Mouse (Mus musculus) limb, embryonic 10.5 days (tissue): Measurements from ENCODE around the gene Sptbn1. TPM values are rescaled to one million over a fixed set of nuclear protein-coding genes. Genes with fewer than 3 reads are reported as not detected.

ENCODE experiments used
- DNase-seq: peaks from one replicate; pipeline ENCODE4 v3.0.0-alpha.2; 2017; ENCODE audit warnings: low spot score
- H3K27ac ChIP-seq: fragments of 300-500 bp; sonication (generic); 2 replicates; pipeline ENCODE4 v1.5.1; 2016; ENCODE audit warnings: mild to moderate bottlenecking
- H3K27me3 ChIP-seq: fragments of 300-500 bp; sonication (generic); 2 replicates; pipeline ENCODE4 v1.6.1; 2016; ENCODE audit warnings: low read depth, mild to moderate bottlenecking; ENCODE audit not compliant: poor library complexity, severe bottlenecking
- H3K36me3 ChIP-seq: fragments of 300-500 bp; sonication (generic); 2 replicates; pipeline ENCODE4 v1.6.1; 2016; ENCODE audit warnings: mild to moderate bottlenecking, moderate library complexity
- H3K4me1 ChIP-seq: fragments of 300-500 bp; sonication (generic); 2 replicates; pipeline ENCODE4 v1.6.1; 2016
- H3K4me3 ChIP-seq: fragments of 300-500 bp; sonication (generic); 2 replicates; pipeline ENCODE4 v1.5.1; 2016; ENCODE audit warnings: mild to moderate bottlenecking, moderate library complexity
- H3K9me3 ChIP-seq: fragments of 300-500 bp; sonication (generic); replicated peaks from 2 replicates; pipeline ENCODE4 v1.6.1; 2016; ENCODE audit warnings: mild to moderate bottlenecking
- WGBS: fragments of 180-500 bp; shearing (Covaris S2); methylation state at CpG from one replicate; pipeline ENCODE4 v1.1.7; 2016; 5-methylcytosine and 5-hydroxymethylcytosine counted together
- polyA plus RNA-seq: library from polyadenylated mRNA; unstranded; fragments of >200 nt; fragmentation: Nextera tagmentation; extraction: Ambion mirVana; gene quantifications from 2 replicates; pipeline ENCODE4 v1.2.1, GENCODE M21; 2016

Gene Sptbn1
- polyA plus RNA-seq, result 55.9 and 64.1 TPM in 2 replicates

DNA sequence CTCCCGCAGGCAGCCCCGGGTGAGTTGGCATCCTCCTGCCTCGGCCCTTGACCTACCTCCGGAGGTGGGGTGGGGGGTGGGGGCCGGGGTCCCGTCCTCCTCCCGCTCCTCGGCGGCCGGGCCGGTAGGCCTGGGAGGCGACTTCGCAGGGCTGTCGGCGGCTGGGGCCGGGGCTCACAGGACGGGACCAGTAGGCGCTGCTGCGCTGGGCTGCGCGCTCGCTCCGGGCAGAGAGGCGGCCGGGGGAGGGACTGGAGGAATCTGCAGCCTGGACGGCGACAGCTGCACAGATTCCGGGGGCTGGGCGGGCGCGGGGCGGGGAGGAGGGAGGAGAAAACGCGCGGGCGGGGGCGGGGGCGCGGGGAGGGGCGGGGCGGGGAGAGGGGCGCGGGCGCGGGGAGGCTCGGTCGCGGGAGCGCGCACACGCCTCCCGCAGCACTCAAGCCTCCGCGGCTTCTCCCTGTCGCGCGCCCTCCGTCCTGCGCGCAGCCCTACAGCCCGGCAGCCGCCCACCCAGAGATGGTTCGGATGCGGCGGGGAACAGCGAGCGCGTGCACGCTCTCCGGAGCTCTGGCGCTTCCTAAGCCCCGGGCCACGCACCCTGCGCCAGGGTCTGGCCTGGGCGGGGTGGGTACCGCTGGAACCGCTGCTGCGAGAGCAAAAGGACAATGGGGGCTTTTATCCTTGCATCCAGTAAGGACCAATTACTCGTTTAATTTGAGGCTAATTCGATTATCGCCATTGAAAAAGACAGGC, at the start of gene Sptbn1:
TSS of gene Sptbn1 (minus strand) at position 284 of the 756 bp plus-strand sequence.
- Histone ChIP-seq H3K27me3 (0 out of 2 replicates have a peak, but pooled peaks cover 4% of the 10 kb centered on the region), H3K9me3 (no peaks in the 10 kb centered on the region), H3K27ac (peak within 1 kb of the TSS; percentile 93), H3K4me1 (peaks cover 11% of the 10 kb centered on the region), H3K4me3 (peak within 1 kb of the TSS; percentile 82), H3K36me3 (no peaks in the 10 kb centered on the region)
- DNase-seq, result peak; percentile 91
- WGBS, result under 1% methylated on average over 60 of the region's 81 CpGs

DNA sequence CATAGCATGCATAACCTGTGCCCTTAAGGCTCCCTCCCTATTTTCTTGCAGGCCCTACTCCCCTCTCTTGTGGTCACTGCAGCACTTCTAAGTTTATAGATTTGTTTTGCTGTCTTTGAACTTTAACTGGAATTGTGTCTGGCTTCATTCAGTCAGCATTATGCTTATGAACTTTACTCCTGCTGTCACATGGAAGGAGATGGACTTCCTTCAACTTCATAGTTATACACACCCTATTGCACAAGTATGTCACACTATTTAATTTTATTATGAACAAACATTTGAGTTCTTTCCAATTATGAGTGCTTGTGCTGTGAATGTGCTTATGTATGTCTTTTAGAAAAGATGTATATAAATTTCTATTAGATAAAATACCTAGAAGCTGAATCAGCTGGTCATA, 26.3 kb upstream of the Sptbn1 start:
- DNase-seq, result no peak
- Histone ChIP-seq H3K4me3 (no peak overlapping the region), H3K27me3 (no peaks in the 10 kb centered on the region), H3K27ac (no peak overlapping the region), H3K4me1 (no peaks in the 10 kb centered on the region), H3K9me3 (no peaks in the 10 kb centered on the region), H3K36me3 (no peaks in the 10 kb centered on the region)

DNA sequence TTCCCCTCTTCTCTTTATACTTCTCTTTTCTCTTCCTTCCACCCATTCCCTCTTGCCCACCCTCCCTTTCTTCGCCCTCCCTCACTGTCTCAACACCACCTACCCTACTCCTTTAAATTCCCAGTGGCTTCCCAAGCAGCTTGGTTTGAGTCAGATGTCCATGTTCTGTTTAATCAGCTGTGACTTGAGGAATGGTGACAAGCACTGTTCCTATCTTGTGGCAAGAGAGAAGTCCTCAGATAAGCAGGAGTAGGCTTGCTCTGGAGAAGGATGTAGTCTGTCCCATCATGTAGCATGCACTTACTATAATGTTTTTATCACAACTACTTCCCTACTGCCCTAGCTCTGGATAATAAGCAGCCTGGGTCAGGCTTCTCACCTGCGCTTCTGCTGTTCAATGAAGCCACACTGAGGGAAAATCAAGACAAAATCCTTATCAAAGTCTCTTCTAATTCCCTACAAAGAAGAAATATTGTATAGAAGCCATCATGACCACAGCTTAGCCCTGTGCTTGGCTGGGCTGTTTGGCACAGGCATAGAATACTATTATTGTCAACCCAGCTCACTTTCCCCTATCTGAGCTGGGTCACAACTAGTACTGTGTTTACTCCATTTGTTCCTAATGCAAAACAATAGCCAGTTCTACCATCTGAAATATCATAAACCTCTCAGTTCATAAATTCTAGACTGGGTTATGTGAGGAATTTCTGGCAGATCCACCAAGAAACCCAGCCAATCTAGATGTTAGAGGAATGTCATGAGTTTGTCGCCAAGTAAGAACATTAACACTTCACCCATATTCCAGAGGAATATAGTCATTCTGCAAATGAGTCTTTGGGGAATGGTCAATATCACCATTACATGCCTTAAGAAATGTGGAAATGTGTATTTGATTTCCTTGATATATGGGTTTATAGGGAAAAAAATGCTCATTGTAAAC, 24.5 kb upstream of the Sptbn1 start:
- no peaks in the 10 kb centered on the region for H3K27me3 ChIP-seq
- H3K36me3 ChIP-seq, result no peaks in the 10 kb centered on the region
- no peak for DNase-seq
- 85% methylated on average over 3 of the region's 3 CpGs for WGBS
- H3K9me3 ChIP-seq, result no peaks in the 10 kb centered on the region
- H3K4me3 ChIP-seq, result no peak overlapping the region
- no peak overlapping the region for H3K27ac ChIP-seq
- no peaks in the 10 kb centered on the region for H3K4me1 ChIP-seq

DNA sequence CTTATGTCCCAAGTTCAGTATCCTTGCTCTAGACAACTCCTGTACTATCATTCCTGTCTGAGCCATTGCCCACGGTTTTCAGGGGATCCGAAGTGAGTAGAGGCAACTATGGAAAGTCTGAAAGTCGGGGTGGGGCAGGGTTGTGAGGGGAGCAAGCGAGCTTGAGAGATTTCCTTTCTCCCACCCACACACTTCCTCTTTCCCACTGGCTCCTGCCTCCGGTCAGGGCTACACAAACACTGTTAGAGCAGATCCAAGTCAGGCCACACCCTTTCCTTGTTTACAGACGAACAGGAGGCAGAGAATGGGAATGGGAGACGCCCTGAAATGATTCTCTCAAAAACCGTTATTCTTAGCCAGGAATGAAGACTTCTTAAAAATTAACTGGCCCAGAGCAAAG, 23.2 kb upstream of the Sptbn1 start:
- no peaks in the 10 kb centered on the region for H3K36me3 ChIP-seq
- no peaks in the 10 kb centered on the region for H3K27me3 ChIP-seq
- H3K9me3 ChIP-seq, result no peaks in the 10 kb centered on the region
- no peaks in the 10 kb centered on the region for H3K4me1 ChIP-seq
- H3K27ac ChIP-seq, result no peak overlapping the region
- DNase-seq, result no peak
- 58% methylated on average over 8 of the region's 8 CpGs for WGBS
- no peak overlapping the region for H3K4me3 ChIP-seq

DNA sequence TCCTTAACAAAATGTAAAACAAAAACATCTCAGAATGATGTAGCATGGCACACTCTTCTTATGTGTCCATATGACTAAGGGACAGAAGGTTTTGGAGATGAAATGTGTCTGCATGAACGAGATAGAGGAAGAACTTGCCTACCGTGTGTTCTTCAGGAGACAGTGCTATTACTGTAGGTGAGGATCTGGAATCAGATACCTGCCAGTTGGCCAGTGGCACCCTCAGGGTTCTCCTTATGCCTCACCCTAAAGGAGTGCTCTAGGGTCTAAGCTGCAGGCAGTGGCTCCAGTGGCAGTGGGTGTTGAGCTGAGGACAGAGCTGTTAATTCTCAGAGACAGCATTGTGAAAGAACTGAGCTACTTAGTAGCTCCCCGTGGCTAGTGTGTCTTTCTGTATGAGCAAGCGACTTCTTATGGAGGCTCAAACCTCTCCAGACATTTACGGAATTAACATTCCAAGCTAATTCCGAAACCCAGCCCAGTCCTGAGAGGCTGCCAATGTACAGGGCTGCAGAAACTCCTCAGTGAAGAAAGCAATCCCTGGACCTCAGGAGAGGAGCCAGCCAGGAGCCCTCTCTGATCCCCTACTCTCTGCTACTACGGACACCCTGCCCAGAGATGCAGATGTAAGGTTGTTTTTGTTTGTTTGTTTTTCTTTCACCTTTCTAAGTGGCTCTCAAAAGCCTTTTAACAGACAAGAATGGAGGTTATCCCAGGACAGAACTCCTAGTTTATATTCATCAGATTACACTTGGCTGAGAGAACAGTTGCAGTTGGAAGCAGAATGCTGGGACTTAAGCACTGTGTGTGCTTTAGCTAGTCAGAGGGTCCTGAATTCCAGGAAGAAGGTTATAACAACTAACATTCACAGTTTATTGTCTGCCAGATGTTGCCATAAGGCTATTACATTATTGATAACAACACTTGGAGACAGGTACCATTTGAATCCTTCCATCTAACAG, 21.8 kb upstream of the Sptbn1 start:
- H3K27ac ChIP-seq, result no peak overlapping the region
- H3K4me3 ChIP-seq, result no peak overlapping the region
- H3K36me3 ChIP-seq, result no peaks in the 10 kb centered on the region
- no peaks in the 10 kb centered on the region for H3K27me3 ChIP-seq
- H3K9me3 ChIP-seq, result no peaks in the 10 kb centered on the region
- no peaks in the 10 kb centered on the region for H3K4me1 ChIP-seq
- DNase-seq, result no peak
- WGBS, result 59% methylated on average over 7 of the region's 7 CpGs

DNA sequence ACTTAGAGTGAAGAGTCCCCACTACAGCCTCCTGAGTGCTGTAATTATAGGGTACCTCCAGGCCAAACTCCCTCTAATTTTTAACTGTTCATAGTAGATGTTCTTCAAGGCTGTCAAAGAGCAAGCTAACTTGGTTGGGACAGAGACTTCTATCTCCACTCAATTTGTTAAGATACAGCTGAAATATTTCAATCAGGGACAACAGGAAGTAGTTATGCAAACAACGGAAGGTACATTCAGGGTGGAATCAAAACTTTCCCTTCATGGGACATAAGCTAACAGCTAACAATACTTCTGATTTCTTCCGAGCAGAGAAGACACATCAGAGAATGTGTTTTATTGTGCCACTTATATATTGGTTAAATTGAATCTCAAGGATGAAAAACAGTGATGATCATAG, 20.1 kb upstream of the Sptbn1 start:
- H3K9me3 ChIP-seq, result no peaks in the 10 kb centered on the region

DNA sequence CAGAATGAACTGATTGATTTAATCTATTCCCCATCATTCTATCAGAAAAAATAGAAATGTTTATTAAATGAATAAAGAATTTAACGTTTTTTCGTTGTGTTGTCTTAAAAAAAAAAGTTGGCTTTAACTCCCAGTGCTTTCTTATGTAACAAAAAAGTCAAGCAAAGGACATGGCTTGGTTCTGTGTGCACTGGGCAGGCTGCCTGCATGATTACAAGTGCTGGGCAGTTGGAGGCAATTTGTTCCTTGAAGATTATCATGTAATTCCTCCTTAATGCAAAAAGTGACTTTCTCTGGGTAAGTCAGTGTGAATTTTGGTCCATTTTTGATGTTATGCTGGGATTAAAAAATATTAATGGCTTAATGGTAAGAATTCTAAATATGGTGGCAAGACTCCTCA, 15.7 kb upstream of the Sptbn1 start:
- no peaks in the 10 kb centered on the region for H3K27me3 ChIP-seq
- no peak overlapping the region for H3K27ac ChIP-seq
- 58% methylated on average over 2 of the region's 2 CpGs for WGBS

More for the DNA sequence above, 20.1 kb upstream of the Sptbn1 start:
- no peaks in the 10 kb centered on the region for H3K4me1 ChIP-seq
- no peak overlapping the region for H3K4me3 ChIP-seq
- H3K27me3 ChIP-seq, result no peaks in the 10 kb centered on the region
- DNase-seq, result no peak
- WGBS, result 89% methylated on average over 2 of the region's 2 CpGs
- no peak overlapping the region for H3K27ac ChIP-seq
- H3K36me3 ChIP-seq, result no peaks in the 10 kb centered on the region

DNA sequence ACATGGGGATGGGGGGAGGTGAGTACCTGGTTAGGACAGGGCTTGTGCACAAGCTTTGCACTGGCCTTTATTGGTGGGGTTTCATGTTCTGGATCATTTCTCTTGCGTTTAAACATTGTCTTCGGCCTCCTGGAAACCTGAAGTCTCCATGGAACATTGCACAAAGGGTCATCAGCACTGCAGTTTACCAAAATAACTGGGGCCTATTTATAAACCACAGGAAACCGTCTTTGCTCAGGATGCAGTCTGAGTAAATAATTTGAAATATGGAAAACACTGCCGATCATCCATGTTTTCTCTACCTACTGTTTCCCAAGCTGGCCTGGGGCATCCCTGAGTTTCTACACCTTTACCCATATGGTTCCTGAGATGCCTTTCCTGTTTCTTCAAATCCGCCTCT, 13.1 kb upstream of the Sptbn1 start:
- DNase-seq, result no peak
- no peaks in the 10 kb centered on the region for H3K27me3 ChIP-seq
- H3K4me3 ChIP-seq, result no peak overlapping the region
- no peak overlapping the region for H3K27ac ChIP-seq
- H3K9me3 ChIP-seq, result no peaks in the 10 kb centered on the region
- WGBS, result 76% methylated on average over 5 of the region's 5 CpGs
- H3K36me3 ChIP-seq, result no peaks in the 10 kb centered on the region
- no peaks in the 10 kb centered on the region for H3K4me1 ChIP-seq

More for the DNA sequence above, 15.7 kb upstream of the Sptbn1 start:
- Histone ChIP-seq H3K36me3 (no peaks in the 10 kb centered on the region), H3K4me1 (no peaks in the 10 kb centered on the region), H3K9me3 (no peaks in the 10 kb centered on the region), H3K4me3 (no peak overlapping the region)
- DNase-seq, result no peak

DNA sequence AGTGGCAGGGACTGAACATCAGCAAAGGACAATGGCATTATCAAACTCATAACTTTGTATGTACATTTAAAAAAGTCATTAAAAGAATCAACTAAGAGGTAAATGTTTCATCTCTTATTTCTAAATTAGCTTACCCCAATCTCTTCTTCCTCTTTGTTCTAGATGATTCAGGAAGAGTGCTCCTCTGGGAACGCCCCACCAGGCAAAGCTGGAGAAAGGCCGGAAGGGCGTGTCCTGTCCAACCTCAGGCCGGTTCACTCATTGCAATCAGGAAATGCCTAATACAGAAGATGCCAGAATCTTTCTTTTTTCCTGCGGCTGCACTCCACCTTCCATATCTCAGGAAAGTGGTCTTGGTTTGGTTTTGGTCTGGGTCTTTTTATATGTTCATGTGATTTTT, 11.3 kb upstream of the Sptbn1 start:
- DNase-seq, result no peak
- no peak overlapping the region for H3K4me3 ChIP-seq
- H3K4me1 ChIP-seq, result no peaks in the 10 kb centered on the region
- no peak overlapping the region for H3K27ac ChIP-seq
- no peaks in the 10 kb centered on the region for H3K27me3 ChIP-seq
- no peaks in the 10 kb centered on the region for H3K9me3 ChIP-seq
- H3K36me3 ChIP-seq, result no peaks in the 10 kb centered on the region
- 82% methylated on average over 5 of the region's 5 CpGs for WGBS

DNA sequence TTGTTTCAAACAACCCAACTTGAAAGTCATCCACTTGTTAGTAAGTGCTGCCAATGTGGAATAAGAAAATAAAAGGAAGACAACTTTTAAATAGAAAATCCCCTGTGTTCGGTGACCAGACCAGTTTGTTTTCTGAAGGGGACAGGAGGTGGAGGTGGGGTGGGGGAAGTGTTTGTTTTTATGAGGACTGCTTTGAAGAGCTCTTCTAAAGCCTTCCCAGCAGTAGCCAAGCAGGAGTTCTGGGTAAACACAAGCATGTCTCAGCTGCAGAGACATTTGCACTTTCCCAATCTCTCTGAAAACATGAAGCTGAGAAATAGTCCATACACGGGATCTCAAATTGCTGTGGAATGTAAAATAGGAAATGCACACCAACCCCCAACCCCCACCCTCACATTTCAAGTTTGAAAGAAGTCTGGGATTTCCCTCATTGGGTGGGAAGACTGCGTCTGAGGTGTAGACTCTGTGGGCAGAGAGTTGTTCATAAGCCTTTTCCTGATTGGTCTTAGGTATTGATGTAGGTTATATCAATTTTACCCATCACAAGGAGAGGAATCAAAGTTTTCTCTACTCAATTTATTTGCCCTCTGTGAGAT, 7.6 kb upstream of the Sptbn1 start:
- Histone ChIP-seq H3K27ac (no peak overlapping the region), H3K27me3 (no peaks in the 10 kb centered on the region), H3K9me3 (no peaks in the 10 kb centered on the region), H3K4me1 (no peaks in the 10 kb centered on the region), H3K36me3 (no peaks in the 10 kb centered on the region), H3K4me3 (no peak overlapping the region)
- no peak for DNase-seq
- WGBS, result 48% methylated on average over 3 of the region's 3 CpGs

DNA sequence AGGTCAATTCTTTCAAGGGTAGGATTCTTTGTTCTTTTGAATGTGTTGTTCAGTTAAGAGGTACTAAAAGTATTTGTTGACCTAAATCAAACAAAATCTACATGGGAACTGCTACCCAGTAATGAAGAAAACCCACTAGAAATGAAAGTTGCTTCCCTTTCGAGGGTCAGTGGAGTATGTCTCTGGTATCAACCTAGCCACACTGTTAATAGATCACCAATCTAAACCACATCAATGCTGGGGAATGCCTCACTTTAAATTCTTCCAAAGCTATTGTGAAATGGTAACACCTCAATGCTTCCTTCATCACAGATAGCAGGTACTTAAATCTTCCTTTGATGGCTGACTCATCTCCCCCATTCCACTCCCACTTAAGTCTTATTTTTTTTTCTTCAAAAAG, 1.5 kb upstream of the Sptbn1 start:
- 85% methylated on average over 1 of the region's 1 CpGs for WGBS
- Histone ChIP-seq H3K4me1 (peaks cover 11% of the 10 kb centered on the region), H3K36me3 (no peaks in the 10 kb centered on the region), H3K27ac (no peak overlapping the region), H3K27me3 (0 out of 2 replicates have a peak, but pooled peaks cover 4% of the 10 kb centered on the region), H3K4me3 (no peak overlapping the region), H3K9me3 (no peaks in the 10 kb centered on the region)
- DNase-seq, result no peak
